Mouse (Mus musculus): ENCODE results near the gene Col4a2.

DNA sequence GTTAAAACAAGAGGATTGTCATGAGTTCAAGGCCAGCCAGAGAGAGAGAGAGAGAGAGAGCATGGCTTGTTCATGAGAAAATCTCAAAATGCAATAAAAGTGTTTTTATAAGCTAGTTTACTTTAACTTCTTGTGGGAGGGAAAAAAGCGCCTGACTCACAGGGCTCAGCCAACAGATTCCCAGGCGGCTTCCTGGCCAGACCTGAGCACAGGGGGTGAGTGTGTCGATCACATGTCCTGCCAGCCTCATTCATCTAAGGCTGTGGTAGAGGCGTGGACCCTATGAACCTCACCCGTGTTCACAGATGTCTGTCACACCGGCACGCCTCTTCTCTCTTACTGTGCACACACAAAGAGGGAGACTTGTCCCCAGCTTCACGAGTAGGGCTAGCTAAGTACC, 87.6 kb downstream of the Col4a2 start:
- no peak for TF ChIP-seq CTCF (IDR thresholded peaks at IDR 0.05; ENCODE audit: extremely low read depth, insufficient read depth, insufficient read length, insufficient replicate concordance)
- no peak for TF ChIP-seq POLR2A (IDR thresholded peaks at IDR 0.05; ENCODE audit: low read depth, low read length)
